Mouse (Mus musculus) forebrain, postnatal 0 days (tissue): ENCODE data around the gene Paqr6. TPM values are rescaled to one million over a fixed set of nuclear protein-coding genes. Genes with fewer than 3 reads are reported as not detected.

ENCODE experiments used
- ATAC-seq: fragments of 200-750 bp; cut with Nextera tagmentation; 2 replicates; pipeline ENCODE4 v1.8.0; 2017; ENCODE audit warnings: mild to moderate bottlenecking, moderate library complexity
- DNase-seq: peaks from one replicate; pipeline ENCODE4 v3.0.0-alpha.2; 2015
- H3K27ac ChIP-seq: fragments of 300-500 bp; sonication (generic); 2 replicates; pipeline ENCODE4 v1.5.1; 2014; ENCODE audit warnings: low read depth, mild to moderate bottlenecking, antibody characterized with exemption, low read length, moderate library complexity, mixed read lengths
- H3K27me3 ChIP-seq: fragments of 300-500 bp; sonication (generic); 2 replicates; pipeline ENCODE4 v1.6.1; 2014; ENCODE audit warnings: mild to moderate bottlenecking, low read length, mixed read lengths; ENCODE audit not compliant: insufficient read depth
- H3K36me3 ChIP-seq: fragments of 300-500 bp; sonication (generic); 2 replicates; pipeline ENCODE4 v1.6.1; 2014; ENCODE audit warnings: mild to moderate bottlenecking, moderate library complexity; ENCODE audit not compliant: insufficient read depth
- H3K4me1 ChIP-seq: fragments of 300-500 bp; sonication (generic); 2 replicates; pipeline ENCODE4 v1.6.1; 2014; ENCODE audit warnings: antibody characterized with exemption; ENCODE audit not compliant: insufficient read depth
- H3K4me2 ChIP-seq: fragments of 300-500 bp; sonication (generic); 2 replicates; pipeline ENCODE4 v1.6.1; 2014; ENCODE audit warnings: low read depth, mild to moderate bottlenecking, moderate library complexity
- H3K4me3 ChIP-seq: fragments of 300-500 bp; sonication (generic); 2 replicates; pipeline ENCODE4 v1.5.1; 2014; ENCODE audit warnings: low read depth, low read length, mixed read lengths
- H3K9ac ChIP-seq: fragments of 300-500 bp; sonication (generic); 2 replicates; pipeline ENCODE4 v1.6.1; 2014; ENCODE audit warnings: mild to moderate bottlenecking
- H3K9me3 ChIP-seq: fragments of 300-500 bp; sonication (generic); 2 replicates; pipeline ENCODE4 v1.6.1; 2016; ENCODE audit warnings: low read length
- CTCF ChIP-seq: sonication (generic); IDR thresholded peaks from 2 replicates; pipeline ENCODE4 v1.5.1; 2016; ENCODE audit warnings: antibody characterized with exemption, control low read depth, low read depth
- WGBS: fragments of 180-500 bp; shearing (Covaris S2); extraction: QIAGEN DNeasy Blood & Tissue Kit; methylation state at CpG from one replicate; pipeline ENCODE4 v1.1.7; 2014; 5-methylcytosine and 5-hydroxymethylcytosine counted together
- polyA plus RNA-seq: library from polyadenylated mRNA; unstranded; fragments of >200 nt; fragmentation: Nextera tagmentation; extraction: Ambion mirVana; gene quantifications from 2 replicates; pipeline ENCODE4 v1.2.1, GENCODE M21; 2015
- total RNA-seq: library from RNA; depleted of rRNA; stranded (reverse); fragments of >200 nt; gene quantifications from 2 replicates; pipeline ENCODE4 v1.2.3, GENCODE M21; 2014

Paqr6 gene
- total and polyA plus RNA-seq, 2 experiments from 2014 or later: 3.0 to 3.3 TPM

GRCm38 (mm10) chr3:88407090-88407489, 42.7 kb downstream of the Paqr6 start:
- Histone ChIP-seq H3K9me3 (no peaks in the 10 kb centered on the region), H3K27me3 (no peaks in the 10 kb centered on the region), H3K4me1 (peaks cover 7% of the 10 kb centered on the region; the same call in 1 of the 2 replicates), H3K4me2 (no peak overlapping the region), H3K27ac (no peak overlapping the region), H3K4me3 (no peak overlapping the region), H3K36me3 (peaks cover 11% of the 10 kb centered on the region), H3K9ac (no peak overlapping the region)
- peak; percentile 91 for DNase-seq
- WGBS: 0% methylated on average over 2 of the region's 2 CpGs
- peak; percentile 97 for TF ChIP-seq CTCF
- peak; percentile 38 for ATAC-seq

GRCm38 (mm10) chr3:88407529-88407928, 43.1 kb downstream of the Paqr6 start:
- H3K27ac ChIP-seq: no peak overlapping the region
- 57% methylated on average over 7 of the region's 7 CpGs for WGBS
- TF ChIP-seq CTCF: no peak

GRCm38 (mm10) chr3:88408953-88409352, 44.6 kb downstream of the Paqr6 start:
- Histone ChIP-seq H3K36me3 (peaks cover 27% of the 10 kb centered on the region), H3K4me3 (no peak overlapping the region), H3K27ac (no peak overlapping the region), H3K27me3 (no peaks in the 10 kb centered on the region), H3K4me2 (peak overlapping the region; percentile 63; the same call in 1 of the 2 replicates), H3K9me3 (no peaks in the 10 kb centered on the region), H3K4me1 (peaks cover 7% of the 10 kb centered on the region; the same call in 1 of the 2 replicates), H3K9ac (no peak overlapping the region)
- TF ChIP-seq CTCF: no peak
- WGBS: 62% methylated on average over 5 of the region's 5 CpGs
- DNase-seq: no peak
- no peak for ATAC-seq

More at GRCm38 (mm10) chr3:88407529-88407928, 43.1 kb downstream of the Paqr6 start:
- Histone ChIP-seq H3K4me1 (peaks cover 7% of the 10 kb centered on the region; the same call in 1 of the 2 replicates), H3K27me3 (no peaks in the 10 kb centered on the region), H3K4me2 (no peak overlapping the region), H3K4me3 (no peak overlapping the region), H3K9me3 (no peaks in the 10 kb centered on the region), H3K36me3 (peaks cover 16% of the 10 kb centered on the region), H3K9ac (no peak overlapping the region)
- DNase-seq (no peak), ATAC-seq (no peak)

- H3K4me3 ChIP-seq: peak within 1 kb of the TSS; percentile 70
- H3K4me2 ChIP-seq: peak within 1 kb of the TSS; percentile 63
- H3K36me3 ChIP-seq: peaks cover 36% of the 10 kb centered on the region
- ATAC-seq: peak; percentile 97
- H3K9ac ChIP-seq: peak within 1 kb of the TSS; percentile 73
- no peaks in the 10 kb centered on the region for H3K9me3 ChIP-seq
- peak; percentile 93 for DNase-seq
- peak within 1 kb of the TSS; percentile 90 for H3K27ac ChIP-seq
- no peaks in the 10 kb centered on the region for H3K27me3 ChIP-seq
- TF ChIP-seq CTCF: 0 out of 2 replicates have a peak, but pooled peaks have one; percentile 9
- under 1% methylated on average over 52 of the region's 54 CpGs for WGBS
- peaks cover 7% of the 10 kb centered on the region; the same call in 1 of the 2 replicates for H3K4me1 ChIP-seq
Observed at GRCm38 (mm10) chr3:88409741-88410644, 45.6 kb downstream of the Paqr6 start, which contains the start of gene Pmf1. Gene Pmf1, minus strand, starts transcription at chr3:88410331.

- no peak for DNase-seq
- ATAC-seq: no peak
- Histone ChIP-seq H3K4me3 (peak overlapping the region; percentile 70), H3K4me1 (peaks cover 7% of the 10 kb centered on the region; the same call in 1 of the 2 replicates), H3K27ac (peak overlapping the region; percentile 90; the same call in 1 of the 2 replicates), H3K4me2 (peak overlapping the region; percentile 63), H3K9me3 (no peaks in the 10 kb centered on the region), H3K27me3 (no peaks in the 10 kb centered on the region), H3K36me3 (peaks cover 42% of the 10 kb centered on the region), H3K9ac (0 out of 2 replicates have a peak overlapping the region, but pooled peaks have one; percentile 73)
- WGBS: 23% methylated on average over 7 of the region's 7 CpGs
- TF ChIP-seq CTCF: no peak
Observed at GRCm38 (mm10) chr3:88410645-88411031, 46.3 kb downstream of the Paqr6 start.

- no peak overlapping the region for H3K4me2 ChIP-seq
- H3K4me1 ChIP-seq: peaks cover 7% of the 10 kb centered on the region; the same call in 1 of the 2 replicates
- H3K36me3 ChIP-seq: peaks cover 53% of the 10 kb centered on the region
- DNase-seq (no peak), ATAC-seq (no peak)
- H3K9ac ChIP-seq: no peak overlapping the region
- no peaks in the 10 kb centered on the region for H3K9me3 ChIP-seq
- no peak overlapping the region for H3K27ac ChIP-seq
- H3K27me3 ChIP-seq: no peaks in the 10 kb centered on the region
- TF ChIP-seq CTCF: no peak
- H3K4me3 ChIP-seq: no peak overlapping the region
- WGBS: 94% methylated on average over 4 of the region's 4 CpGs
Observed at GRCm38 (mm10) chr3:88411681-88412080, 47.3 kb downstream of the Paqr6 start.

GRCm38 (mm10) chr3:88412636-88413035, 48.3 kb downstream of the Paqr6 start:
- WGBS: 91% methylated on average over 11 of the region's 11 CpGs
- Histone ChIP-seq H3K9me3 (no peaks in the 10 kb centered on the region), H3K4me3 (no peak overlapping the region), H3K27me3 (no peaks in the 10 kb centered on the region), H3K4me2 (no peak overlapping the region), H3K27ac (no peak overlapping the region), H3K36me3 (peaks cover 59% of the 10 kb centered on the region), H3K4me1 (peaks cover 7% of the 10 kb centered on the region; the same call in 1 of the 2 replicates), H3K9ac (no peak overlapping the region)
- DNase-seq: no peak
- ATAC-seq: no peak
- no peak for TF ChIP-seq CTCF
